Mouse (Mus musculus) liver, embryonic 12.5 days (tissue): ENCODE results near the gene Rfk. TPM values are rescaled to one million over a fixed set of nuclear protein-coding genes. Genes with fewer than 3 reads are reported as not detected.

Source experiments
- ATAC-seq: fragments of 200-750 bp; cut with Nextera tagmentation; 2 replicates; pipeline ENCODE4 v1.8.0; 2017; ENCODE audit warnings: moderate number of reproducible peaks, mild to moderate bottlenecking, moderate library complexity
- H3K27ac ChIP-seq: fragments of 300-500 bp; sonication (generic); 2 replicates; pipeline ENCODE4 v1.5.1; 2016; ENCODE audit warnings: mild to moderate bottlenecking
- H3K27me3 ChIP-seq: fragments of 300-500 bp; sonication (generic); replicated peaks from 2 replicates; pipeline ENCODE4 v1.6.1; 2016; ENCODE audit warnings: mild to moderate bottlenecking, moderate library complexity
- H3K36me3 ChIP-seq: fragments of 300-500 bp; sonication (generic); 2 replicates; pipeline ENCODE4 v1.6.1; 2016; ENCODE audit warnings: mild to moderate bottlenecking, moderate library complexity
- H3K4me1 ChIP-seq: fragments of 300-500 bp; sonication (generic); 2 replicates; pipeline ENCODE4 v1.6.1; 2016
- H3K4me2 ChIP-seq: fragments of 300-500 bp; sonication (generic); 2 replicates; pipeline ENCODE4 v1.6.1; 2016; ENCODE audit warnings: mild to moderate bottlenecking, moderate library complexity
- H3K4me3 ChIP-seq: fragments of 300-500 bp; sonication (generic); 2 replicates; pipeline ENCODE4 v1.5.1; 2016; ENCODE audit warnings: mild to moderate bottlenecking, moderate library complexity
- H3K9ac ChIP-seq: fragments of 300-500 bp; sonication (generic); 2 replicates; pipeline ENCODE4 v1.6.1; 2016; ENCODE audit warnings: mild to moderate bottlenecking, moderate library complexity
- H3K9me3 ChIP-seq: fragments of 300-500 bp; sonication (generic); replicated peaks from 2 replicates; pipeline ENCODE4 v1.6.1; 2016; ENCODE audit warnings: mild to moderate bottlenecking, moderate library complexity
- WGBS: fragments of 180-500 bp; shearing (Covaris S2); methylation state at CpG from one replicate; pipeline ENCODE4 v1.1.7; 2016; ENCODE audit not compliant: insufficient replicate concordance; 5-methylcytosine and 5-hydroxymethylcytosine counted together
- polyA plus RNA-seq: library from polyadenylated mRNA; unstranded; fragments of >200 nt; fragmentation: Nextera tagmentation; extraction: Ambion mirVana; gene quantifications from 2 replicates; pipeline ENCODE4 v1.2.1, GENCODE M21; 2016

The Rfk gene
- 79.8 and 85.5 TPM in 2 replicates for polyA plus RNA-seq

- peak within 1 kb of the TSS; percentile 91 for H3K27ac ChIP-seq
- peak within 1 kb of the TSS; percentile 74 for H3K4me2 ChIP-seq
- H3K9ac ChIP-seq, result peak within 1 kb of the TSS; percentile 95
- ATAC-seq, result peak; percentile 98
- H3K9me3 ChIP-seq, result no peaks in the 10 kb centered on the region
- peaks cover 40% of the 10 kb centered on the region for H3K4me1 ChIP-seq
- peaks cover 36% of the 10 kb centered on the region for H3K36me3 ChIP-seq
- H3K27me3 ChIP-seq, result no peaks in the 10 kb centered on the region
- WGBS, result under 1% methylated on average over 83 of the region's 83 CpGs
- H3K4me3 ChIP-seq, result peak within 1 kb of the TSS; percentile 96
Observed at GRCm38 (mm10) chr19:17393841-17394591, at the start of gene Rfk. Gene Rfk (plus strand): TSS chr19:17394043.

DNA sequence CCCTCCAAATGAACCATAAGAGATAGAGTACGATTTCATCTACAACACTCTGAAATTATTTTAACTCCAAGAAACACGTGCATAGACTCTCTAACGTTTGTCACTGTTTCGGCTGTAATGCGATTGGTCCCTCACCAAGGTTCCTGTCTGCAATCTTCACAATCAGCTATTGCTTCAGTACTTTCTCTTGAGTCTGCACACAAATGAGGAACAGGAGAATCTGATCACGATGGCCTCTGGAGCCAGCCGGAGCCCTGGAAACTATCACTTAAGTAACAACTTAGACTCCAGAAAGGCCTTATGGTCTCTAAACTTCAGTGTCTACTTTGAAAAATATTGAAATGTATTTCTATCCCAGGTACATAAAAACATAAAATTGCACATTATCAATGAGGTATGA lies 49.0 kb upstream of the Rfk start:
- Histone ChIP-seq H3K9ac (no peak overlapping the region), H3K9me3 (no peaks in the 10 kb centered on the region), H3K27ac (no peak overlapping the region), H3K36me3 (peaks cover 63% of the 10 kb centered on the region), H3K4me2 (no peak overlapping the region; the same call in 1 of the 2 replicates), H3K4me3 (no peak overlapping the region), H3K27me3 (no peaks in the 10 kb centered on the region), H3K4me1 (peaks cover 93% of the 10 kb centered on the region)
- no peak for ATAC-seq
- WGBS, result 49% methylated on average over 7 of the region's 7 CpGs

DNA sequence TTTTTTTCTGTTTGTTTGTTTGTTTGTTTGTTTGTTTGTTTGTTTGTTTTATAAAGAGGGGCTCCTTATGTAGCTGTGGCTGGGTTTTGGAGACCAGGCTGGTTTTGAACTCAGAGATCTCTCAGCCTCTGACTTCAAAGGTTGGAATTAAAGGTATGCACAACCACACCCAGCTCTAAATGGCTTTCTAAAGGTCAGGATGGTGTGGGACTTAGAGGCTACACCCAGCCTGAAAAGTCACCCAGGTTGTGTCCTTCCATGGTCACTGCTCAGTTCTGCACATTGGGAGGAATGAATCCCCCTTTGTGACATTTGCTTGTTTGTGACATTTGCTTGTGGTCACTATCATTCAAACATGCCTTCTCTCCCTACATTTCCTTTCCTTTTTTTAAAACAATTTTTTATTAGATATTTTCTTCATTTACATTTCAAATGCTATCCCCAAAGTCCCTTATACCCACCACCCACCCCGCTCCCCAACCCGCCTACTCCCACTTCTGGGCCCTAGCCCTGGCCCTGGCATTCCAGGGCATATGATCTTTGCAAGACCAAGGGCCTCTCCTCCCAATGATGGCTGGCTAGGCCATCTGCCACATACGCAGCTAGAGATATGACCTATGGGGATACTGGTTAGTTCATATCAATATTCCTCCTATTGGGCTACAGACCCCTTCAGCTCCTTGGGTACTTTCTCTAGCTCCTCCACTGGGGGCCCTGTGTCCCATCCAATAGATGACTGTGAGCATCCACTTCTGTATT lies 46.9 kb upstream of the Rfk start:
- no peak overlapping the region for H3K9ac ChIP-seq
- peaks cover 76% of the 10 kb centered on the region for H3K36me3 ChIP-seq
- H3K27ac ChIP-seq, result 0 out of 2 replicates have a peak overlapping the region, but pooled peaks have one; percentile 37
- ATAC-seq, result no peak
- H3K4me1 ChIP-seq, result peaks cover 97% of the 10 kb centered on the region
- H3K9me3 ChIP-seq, result no peaks in the 10 kb centered on the region
- no peaks in the 10 kb centered on the region for H3K27me3 ChIP-seq
- no peak overlapping the region for H3K4me2 ChIP-seq
- WGBS, result 84% methylated on average over 3 of the region's 3 CpGs
- no peak overlapping the region for H3K4me3 ChIP-seq

DNA sequence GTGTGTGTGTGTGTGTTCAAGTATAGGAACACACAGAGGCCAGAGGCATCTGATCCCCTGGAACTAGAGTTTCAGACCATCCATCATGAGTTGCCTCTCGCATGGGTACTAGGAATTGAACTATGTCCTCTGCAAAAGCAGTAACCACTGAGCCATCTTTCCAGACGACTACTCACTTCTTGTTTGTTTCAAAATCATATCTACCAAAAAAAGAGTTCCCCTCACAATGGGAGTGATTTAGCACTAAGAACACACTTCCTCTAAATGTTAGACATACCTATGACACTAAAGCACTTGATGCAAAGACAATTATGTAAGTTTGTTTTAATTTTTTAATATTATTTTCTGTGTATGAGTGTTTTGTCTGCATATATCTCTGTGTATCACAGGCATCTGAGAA lies 46.0 kb upstream of the Rfk start:
- Histone ChIP-seq H3K4me3 (no peak overlapping the region), H3K27me3 (no peaks in the 10 kb centered on the region), H3K36me3 (peaks cover 76% of the 10 kb centered on the region), H3K9me3 (no peaks in the 10 kb centered on the region), H3K9ac (no peak overlapping the region), H3K4me2 (no peak overlapping the region), H3K27ac (no peak overlapping the region), H3K4me1 (peaks cover 97% of the 10 kb centered on the region)
- WGBS, result 60% methylated on average over 2 of the region's 2 CpGs
- ATAC-seq, result no peak

- Histone ChIP-seq H3K4me2 (peak overlapping the region; percentile 86), H3K4me1 (peaks cover 80% of the 10 kb centered on the region), H3K27me3 (no peaks in the 10 kb centered on the region), H3K9ac (peak overlapping the region; percentile 95), H3K27ac (peak overlapping the region; percentile 94), H3K9me3 (no peaks in the 10 kb centered on the region), H3K36me3 (peaks cover 54% of the 10 kb centered on the region), H3K4me3 (peak overlapping the region; percentile 89)
- WGBS, result 75% methylated on average over 8 of the region's 8 CpGs
- ATAC-seq, result no peak
Observed at GRCm38 (mm10) chr19:17353727-17354126, 40.1 kb upstream of the Rfk start.

GRCm38 (mm10) chr19:17354362-17354761 lies 39.5 kb upstream of the Rfk start:
- Histone ChIP-seq H3K4me1 (peaks cover 79% of the 10 kb centered on the region), H3K9me3 (no peaks in the 10 kb centered on the region), H3K4me2 (peak overlapping the region; percentile 86), H3K36me3 (peaks cover 49% of the 10 kb centered on the region), H3K27me3 (no peaks in the 10 kb centered on the region), H3K27ac (peak overlapping the region; percentile 94), H3K9ac (peak overlapping the region; percentile 95), H3K4me3 (peak overlapping the region; percentile 89)
- peak; percentile 67 for ATAC-seq
- WGBS, result 37% methylated on average over 4 of the region's 4 CpGs

DNA sequence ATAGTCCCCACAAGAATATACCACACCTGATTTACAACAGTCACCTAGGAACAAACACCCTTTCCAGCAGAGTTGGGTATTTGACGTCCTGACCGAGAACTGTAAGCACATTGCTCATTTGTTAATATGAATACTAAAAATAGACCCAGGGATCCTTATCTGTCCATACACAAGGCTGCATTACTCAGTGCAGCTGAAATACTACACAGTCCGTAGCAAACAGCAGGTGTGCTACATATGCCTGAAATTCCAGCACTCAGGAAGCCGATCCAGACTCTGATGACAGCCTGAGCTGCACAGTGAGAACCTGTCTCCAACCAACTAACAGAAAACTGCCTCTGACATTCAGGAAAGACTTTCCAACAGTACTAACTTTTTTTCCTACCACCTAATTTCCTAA lies 39.0 kb upstream of the Rfk start:
- Histone ChIP-seq H3K4me3 (peak overlapping the region; percentile 89), H3K4me1 (peaks cover 79% of the 10 kb centered on the region), H3K9ac (peak overlapping the region; percentile 95), H3K27me3 (no peaks in the 10 kb centered on the region), H3K36me3 (peaks cover 45% of the 10 kb centered on the region), H3K9me3 (no peaks in the 10 kb centered on the region), H3K4me2 (peak overlapping the region; percentile 86), H3K27ac (peak overlapping the region; percentile 94)
- WGBS, result 20% methylated on average over 4 of the region's 4 CpGs
- ATAC-seq, result peak; percentile 72

GRCm38 (mm10) chr19:17355361-17355760 lies 38.5 kb upstream of the Rfk start:
- H3K4me2 ChIP-seq, result peak overlapping the region; percentile 86
- no peaks in the 10 kb centered on the region for H3K27me3 ChIP-seq
- no peaks in the 10 kb centered on the region for H3K9me3 ChIP-seq
- H3K9ac ChIP-seq, result peak overlapping the region; percentile 95
- WGBS, result 11% methylated on average over 4 of the region's 4 CpGs
- ATAC-seq, result no peak
- H3K36me3 ChIP-seq, result peaks cover 40% of the 10 kb centered on the region
- H3K27ac ChIP-seq, result peak overlapping the region; percentile 94
- peak overlapping the region; percentile 89 for H3K4me3 ChIP-seq
- H3K4me1 ChIP-seq, result peaks cover 79% of the 10 kb centered on the region

- H3K36me3 ChIP-seq, result peaks cover 32% of the 10 kb centered on the region
- no peaks in the 10 kb centered on the region for H3K27me3 ChIP-seq
- ATAC-seq, result peak; percentile 88
- H3K4me1 ChIP-seq, result peaks cover 79% of the 10 kb centered on the region
- no peaks in the 10 kb centered on the region for H3K9me3 ChIP-seq
- H3K4me3 ChIP-seq, result peak overlapping the region; percentile 89
- under 1% methylated on average over 50 of the region's 50 CpGs for WGBS
- H3K9ac ChIP-seq, result peak overlapping the region; percentile 95
- peak overlapping the region; percentile 94 for H3K27ac ChIP-seq
- peak overlapping the region; percentile 86 for H3K4me2 ChIP-seq
Observed at GRCm38 (mm10) chr19:17355950-17356867, 37.6 kb upstream of the Rfk start.

DNA sequence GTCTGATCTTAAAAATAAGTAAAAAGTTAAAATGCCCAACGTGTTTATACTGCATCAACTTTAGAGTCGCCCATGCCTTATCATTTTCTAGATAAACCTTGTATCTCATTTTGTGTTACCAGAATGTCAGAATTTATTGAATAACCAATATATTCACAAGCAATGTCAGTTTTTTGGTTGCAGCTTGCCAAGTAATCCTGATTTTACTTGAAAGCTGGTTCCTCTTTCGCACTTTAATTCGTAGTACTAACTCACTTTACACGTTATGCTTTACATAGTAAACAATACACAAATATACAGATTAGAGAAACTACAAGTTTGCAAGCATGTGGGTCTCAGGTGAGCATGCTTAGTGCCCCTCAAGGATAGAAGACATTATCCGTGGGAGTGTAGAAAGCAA lies 36.9 kb upstream of the Rfk start:
- H3K9ac ChIP-seq, result peak overlapping the region; percentile 95; the same call in 1 of the 2 replicates
- peaks cover 25% of the 10 kb centered on the region for H3K36me3 ChIP-seq
- 49% methylated on average over 6 of the region's 6 CpGs for WGBS
- ATAC-seq, result no peak
- peak overlapping the region; percentile 86 for H3K4me2 ChIP-seq
- no peaks in the 10 kb centered on the region for H3K9me3 ChIP-seq
- peaks cover 77% of the 10 kb centered on the region for H3K4me1 ChIP-seq
- H3K27me3 ChIP-seq, result no peaks in the 10 kb centered on the region
- H3K27ac ChIP-seq, result peak overlapping the region; percentile 72
- H3K4me3 ChIP-seq, result peak overlapping the region; percentile 89

DNA sequence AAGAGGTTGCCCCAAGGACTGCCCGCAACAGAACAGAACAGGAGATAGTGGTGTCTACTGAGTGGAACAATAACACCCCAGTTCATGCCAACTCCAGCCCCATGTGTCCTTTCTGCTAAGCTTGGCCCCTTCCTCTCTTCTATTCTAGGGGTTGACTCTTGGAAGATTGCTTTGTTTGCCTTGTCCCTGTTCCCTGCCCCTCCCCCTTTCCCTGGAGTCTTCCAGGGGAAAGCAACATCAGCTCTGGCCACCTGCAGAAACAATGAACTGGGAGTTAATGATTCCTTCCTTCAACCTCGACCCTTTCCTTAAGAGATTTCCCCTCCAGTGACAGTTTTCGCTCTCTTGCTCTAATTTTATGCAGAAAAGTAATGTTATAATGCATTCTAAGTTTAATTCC lies 36.5 kb upstream of the Rfk start:
- no peak overlapping the region for H3K4me3 ChIP-seq
- ATAC-seq, result no peak
- WGBS, result 66% methylated on average over 3 of the region's 3 CpGs
- H3K27me3 ChIP-seq, result no peaks in the 10 kb centered on the region
- H3K4me1 ChIP-seq, result peaks cover 74% of the 10 kb centered on the region
- H3K9ac ChIP-seq, result no peak overlapping the region
- peak overlapping the region; percentile 72 for H3K27ac ChIP-seq
- H3K4me2 ChIP-seq, result peak overlapping the region; percentile 86; the same call in 1 of the 2 replicates
- peaks cover 20% of the 10 kb centered on the region for H3K36me3 ChIP-seq
- no peaks in the 10 kb centered on the region for H3K9me3 ChIP-seq
